Mouse (Mus musculus) monocyte, adult 5-6 weeks (primary cell): ENCODE measurements around the gene Fance. TPM values are rescaled to one million over a fixed set of nuclear protein-coding genes. Genes with fewer than 3 reads are reported as not detected.
"Not testable (repeated sequence)": the region's sequence is repeated elsewhere in the genome, so short reads cannot be mapped to it uniquely, and the experiment has no call there.

Experiments
- ATAC-seq: fragments of 153-309, 156-312 bp; replicated peaks from 2 replicates; pipeline ENCODE4 v1.8.0; 2017; ENCODE audit warnings: mild to moderate bottlenecking; ENCODE audit not compliant: low TSS enrichment, insufficient number of reproducible peaks, severe bottlenecking, poor library complexity, low FRiP score
- total RNA-seq: library from RNA; stranded (forward); fragments of 200-1000, 200-491, 200-594 nt; gene quantifications from 3 replicates; pipeline ENCODE4 v1.2.3, GENCODE M21; 2017

Gene Fance
- total RNA-seq, 1 experiment from 2014 or later: 13.0 TPM

DNA sequence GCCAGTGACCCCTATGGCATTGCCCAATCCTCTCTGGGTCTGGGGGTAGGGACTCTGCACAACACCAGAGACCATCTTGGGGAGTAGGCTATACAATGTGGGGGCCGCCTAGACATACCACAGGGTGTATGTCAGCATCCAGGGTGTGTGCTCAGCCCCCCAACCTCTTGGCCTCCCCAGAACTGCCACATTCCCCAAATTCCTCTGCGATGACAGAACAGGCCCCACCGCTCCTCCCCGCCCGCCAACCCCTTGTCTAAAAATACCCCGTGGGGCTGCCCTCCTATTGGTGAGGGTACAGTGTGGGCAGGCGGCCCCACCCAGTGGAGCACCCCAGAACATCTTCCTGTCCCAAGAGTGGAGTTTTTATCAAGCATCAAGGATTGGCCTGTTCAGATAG lies 27.3 kb downstream of the Fance start:
- ATAC-seq: no peak

DNA sequence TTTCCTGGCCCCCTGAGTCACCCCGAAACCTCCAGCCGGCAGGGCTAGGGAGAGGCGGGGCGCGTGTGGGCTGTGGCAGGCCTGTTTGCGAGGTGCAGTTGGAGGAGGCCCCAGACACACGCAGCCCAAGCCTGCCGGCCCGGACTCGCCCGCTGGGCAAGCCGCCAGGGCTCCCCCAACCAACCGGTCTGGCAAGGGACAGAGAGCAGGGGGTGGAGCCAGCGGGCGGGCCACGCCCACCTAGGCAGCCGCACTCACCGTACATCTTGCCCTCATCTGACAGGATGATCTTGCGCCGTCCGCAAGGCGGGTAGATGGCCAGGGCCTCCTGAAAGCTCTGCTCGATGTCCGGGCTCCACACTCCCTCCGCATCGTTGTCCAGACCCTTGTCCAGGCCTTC lies 27.8 kb downstream of the Fance start:
- no peak for ATAC-seq

DNA sequence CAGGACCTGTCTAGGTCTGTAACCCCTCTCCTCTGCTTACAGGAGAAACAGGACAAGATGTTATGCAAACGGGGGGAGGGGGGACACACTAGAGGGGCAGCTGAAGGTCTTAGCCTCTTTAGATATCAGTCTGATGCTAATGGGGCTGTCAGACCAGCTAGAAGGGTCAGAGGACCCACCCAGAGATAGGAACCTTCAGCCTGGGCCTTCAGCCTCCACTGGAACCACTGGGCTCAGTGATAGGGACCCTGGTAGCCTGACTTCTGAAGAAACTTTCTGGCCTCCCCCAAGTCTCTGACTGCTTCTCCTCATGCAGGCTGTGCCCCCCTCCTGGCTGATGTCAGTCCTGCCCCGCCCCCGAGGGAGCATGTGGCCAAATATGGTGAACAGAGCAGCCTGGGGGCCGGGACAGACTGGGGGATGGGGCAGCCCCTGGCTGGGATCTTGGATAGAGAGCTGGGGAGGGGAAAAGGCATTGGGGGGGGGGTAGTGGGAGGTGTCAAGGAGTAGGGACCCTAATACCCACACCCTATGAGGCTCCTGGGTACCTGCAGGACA lies 30.8 kb downstream of the Fance start:
- no peak for ATAC-seq

DNA sequence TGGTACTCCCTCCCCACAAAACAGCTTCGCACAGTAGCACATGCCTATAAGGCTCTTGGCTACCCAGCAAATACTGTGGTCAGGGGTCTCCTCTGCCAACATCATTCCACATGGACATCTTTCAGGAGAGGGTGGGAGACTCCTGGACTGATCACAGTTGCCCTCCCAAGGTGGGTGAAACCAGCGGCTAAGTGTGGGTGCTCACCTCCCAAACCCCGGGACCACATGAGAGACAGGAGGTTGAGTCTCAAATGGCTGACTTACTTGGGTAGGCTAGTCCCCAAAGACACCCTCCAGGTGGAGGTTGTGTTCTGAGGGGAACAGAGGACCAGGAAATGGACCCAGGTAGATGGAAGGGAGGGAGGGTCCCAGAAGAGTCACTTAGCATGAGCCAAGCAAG lies 31.4 kb downstream of the Fance start:
- ATAC-seq: no peak

GRCm38 (mm10) chr17:28345271-28345721 lies 32.0 kb downstream of the Fance start:
- ATAC-seq: no peak

DNA sequence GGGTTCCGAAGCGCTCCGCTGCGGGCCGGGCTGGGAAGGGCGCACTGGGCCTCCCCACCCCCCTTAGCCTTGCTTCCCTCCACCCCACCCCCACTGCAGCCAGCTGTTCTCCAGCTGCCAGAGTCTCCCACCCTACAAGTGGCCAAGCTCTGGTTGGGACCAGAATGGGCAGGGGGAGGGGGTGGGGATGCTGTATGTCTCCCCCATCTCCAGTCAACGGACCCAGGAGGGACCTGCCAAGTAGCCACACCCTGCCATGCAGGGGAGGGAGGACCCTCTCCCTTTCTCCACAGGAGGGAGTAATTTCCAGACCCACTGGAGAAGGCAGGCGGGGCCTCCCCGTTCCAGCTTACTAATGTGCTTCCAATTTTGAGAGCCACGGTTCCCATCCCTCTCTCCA lies 32.6 kb downstream of the Fance start:
- no peak for ATAC-seq

DNA sequence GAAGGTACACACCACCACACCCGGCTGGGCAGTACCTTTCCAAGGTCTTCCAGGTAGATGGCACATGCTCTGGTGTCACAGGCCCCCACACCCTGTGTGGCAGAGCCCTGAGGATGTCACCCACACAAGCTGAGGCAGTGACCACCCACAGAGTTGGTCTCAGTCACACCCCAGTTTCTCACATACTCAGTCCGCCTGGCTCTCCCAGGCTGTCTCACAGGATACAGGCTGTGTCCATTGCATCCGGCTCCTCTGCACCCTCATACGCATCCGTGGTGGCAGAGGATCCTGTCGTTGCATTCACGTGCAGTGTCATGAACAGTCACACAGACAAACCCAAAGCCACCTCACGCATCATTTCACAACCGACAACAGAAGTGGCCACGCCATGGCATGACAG lies 34.0 kb downstream of the Fance start:
- ATAC-seq: no peak

- no peak for ATAC-seq
Observed at GRCm38 (mm10) chr17:28348211-28348610, 34.9 kb downstream of the Fance start.

- ATAC-seq: no peak
Observed at GRCm38 (mm10) chr17:28349264-28349880, 36.1 kb downstream of the Fance start.

- no peak for ATAC-seq
Observed at GRCm38 (mm10) chr17:28349901-28350465, 36.7 kb downstream of the Fance start.

- ATAC-seq: no peak
Observed at GRCm38 (mm10) chr17:28350466-28351352, 37.4 kb downstream of the Fance start, which contains the start of gene Tead3. Gene Tead3 (minus strand): TSS chr17:28350817.

DNA sequence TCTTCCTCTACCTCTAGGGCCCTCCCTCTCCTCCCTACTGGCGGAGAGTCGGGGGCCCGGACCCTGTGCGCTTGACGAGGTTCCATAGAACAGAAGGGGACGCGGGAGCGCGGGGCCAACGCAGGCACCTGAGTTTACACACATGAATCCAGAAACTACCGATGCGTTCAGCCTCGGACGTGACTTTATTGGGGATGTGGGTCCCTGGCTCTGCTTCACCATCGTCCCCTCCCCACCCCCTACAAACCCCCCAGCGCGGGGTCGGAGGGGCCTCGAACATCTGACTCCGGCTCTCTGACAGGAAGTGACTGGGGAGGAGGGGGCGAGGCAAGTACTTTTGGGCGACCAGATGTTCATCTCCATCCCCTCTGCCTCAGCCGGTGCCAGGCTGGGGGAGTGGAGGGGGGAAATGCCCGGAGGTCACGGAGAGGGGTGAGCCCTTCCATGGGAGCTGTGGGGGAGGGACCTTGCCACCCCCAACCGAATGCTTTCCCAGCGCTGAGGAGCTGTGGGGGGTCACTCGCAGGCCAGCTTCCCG lies 38.1 kb downstream of the Fance start:
- no peak for ATAC-seq

- no peak for ATAC-seq
Observed at GRCm38 (mm10) chr17:28352018-28352417, 38.7 kb downstream of the Fance start.

- no peak for ATAC-seq
Observed at GRCm38 (mm10) chr17:28355871-28356270, 42.6 kb downstream of the Fance start.

GRCm38 (mm10) chr17:28358576-28359261 lies 45.4 kb downstream of the Fance start:
- ATAC-seq: not testable (repeated sequence)

- no peak for ATAC-seq
Observed at GRCm38 (mm10) chr17:28360531-28361277, 47.4 kb downstream of the Fance start.

DNA sequence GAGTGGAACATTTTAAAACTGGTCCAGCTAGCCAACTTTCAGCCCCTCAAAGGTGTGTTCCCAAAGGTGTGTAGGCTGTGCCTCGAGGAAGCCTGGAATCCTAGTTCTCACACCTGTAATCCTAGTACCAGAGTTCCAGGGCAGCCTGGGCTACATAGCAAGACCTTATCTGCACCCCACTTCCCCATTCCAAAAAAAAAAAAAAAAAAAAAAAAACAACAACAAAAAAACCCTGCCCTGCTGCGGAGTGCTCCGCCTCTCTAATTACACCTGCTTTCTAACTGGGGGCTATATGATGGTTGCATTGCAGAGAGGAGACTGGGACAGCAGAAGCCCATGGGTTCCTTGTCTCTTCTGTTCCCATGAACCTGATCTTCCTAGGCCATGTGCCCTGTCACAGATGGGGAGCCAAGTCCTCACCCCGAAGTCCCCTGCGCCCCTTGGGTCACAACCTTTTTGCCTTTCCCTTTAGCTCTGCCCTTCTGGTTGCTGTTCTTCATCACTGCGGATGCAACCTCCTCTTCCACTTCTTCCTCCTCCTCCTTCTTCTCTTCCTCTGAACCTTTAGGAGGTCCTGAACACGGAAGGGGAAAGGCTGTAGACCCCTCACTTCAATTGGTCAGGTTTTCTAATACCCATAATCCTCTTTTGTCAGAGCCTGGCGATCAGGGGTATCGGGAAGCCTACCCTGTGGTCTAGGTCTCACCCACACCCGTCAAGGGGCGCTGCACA lies 48.8 kb downstream of the Fance start:
- ATAC-seq: no peak
